Mouse (Mus musculus) heart, postnatal 25 days (tissue): ENCODE results near the gene Lsr. TPM values are rescaled to one million over a fixed set of nuclear protein-coding genes. Genes with fewer than 3 reads are reported as not detected.
"Not testable (repeated sequence)": the region's sequence is repeated elsewhere in the genome, so short reads cannot be mapped to it uniquely, and the experiment has no call there.

Source experiments
- DNase-seq: peaks from one replicate; pipeline ENCODE4 v3.0.0; 2022; ENCODE audit warnings: low spot score
- intact Hi-C: fragments of 180-260 bp; cut with DNase I; formaldehyde crosslinking; loops from one replicate; pipeline ENCODE4 v1.15.1; 2025
- total RNA-seq, 2 experiments: library from RNA; stranded (reverse); gene quantifications; 2 replicates each; pipeline ENCODE4 v1.2.3; 2021

The Lsr gene
- total RNA-seq, 2 experiments from 2014 or later, result 4.3 to 5.6 TPM

DNA sequence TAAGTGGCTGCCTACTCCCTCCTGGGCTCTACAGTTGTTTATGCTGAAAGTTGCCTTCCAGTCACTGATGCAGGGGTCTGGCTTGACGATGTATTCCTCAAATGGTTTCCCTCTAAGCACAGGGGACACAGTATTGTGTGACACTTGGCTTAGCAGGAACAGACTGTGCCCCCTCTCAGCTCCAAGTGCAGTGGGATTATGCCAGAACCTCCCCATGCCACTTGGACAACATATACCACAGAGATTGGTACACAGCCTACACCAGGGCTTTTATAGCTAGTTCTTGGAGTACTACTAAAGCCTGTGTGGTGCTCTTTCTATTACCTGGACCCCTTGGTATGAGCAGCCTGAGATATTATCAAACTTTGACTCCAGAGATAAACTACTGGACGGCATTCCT is 28.6 kb downstream of the Lsr start:
- DNase-seq, intact Hi-C loops: not testable (repeated sequence)

DNA sequence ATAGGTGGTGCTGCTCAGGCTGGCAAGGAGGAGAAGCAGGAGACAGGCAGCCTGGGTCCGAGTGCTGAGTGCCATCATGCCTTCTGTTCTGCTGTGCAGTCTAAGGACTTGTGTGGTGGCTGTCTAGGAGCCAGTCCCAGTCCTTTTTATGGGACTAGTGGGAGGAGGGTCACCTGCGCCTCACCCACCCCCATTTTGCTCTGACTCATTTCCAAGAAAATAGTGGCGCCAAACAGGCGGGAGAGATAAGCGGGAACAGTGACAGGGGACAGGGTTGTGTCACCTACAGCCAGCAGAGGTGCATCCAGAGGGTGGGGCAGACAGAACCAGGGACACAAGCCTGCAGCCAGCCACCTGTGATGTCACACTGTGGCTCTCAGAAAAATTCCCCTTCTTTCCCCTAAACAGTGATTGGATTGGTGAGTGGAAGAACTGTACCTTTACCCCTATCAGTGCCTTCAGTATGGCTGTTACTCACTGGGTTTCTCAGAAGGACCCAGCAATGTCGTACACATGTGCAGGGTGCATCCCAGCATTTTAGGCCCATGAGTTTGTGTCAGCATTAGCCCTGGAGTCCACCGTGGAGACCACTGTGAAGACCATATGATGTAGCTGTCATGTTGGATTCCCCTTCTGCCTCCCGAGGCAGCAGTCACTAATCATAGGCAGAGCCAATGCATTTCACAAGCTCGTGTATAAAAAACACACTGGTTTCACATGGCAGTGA is 29.2 kb downstream of the Lsr start, which contains the start of gene Hamp:
Gene Hamp, minus strand, starts transcription at position 124 of the 727 bp plus-strand sequence.
- DNase-seq, result no peak
- intact Hi-C loops, result no loop called here

DNA sequence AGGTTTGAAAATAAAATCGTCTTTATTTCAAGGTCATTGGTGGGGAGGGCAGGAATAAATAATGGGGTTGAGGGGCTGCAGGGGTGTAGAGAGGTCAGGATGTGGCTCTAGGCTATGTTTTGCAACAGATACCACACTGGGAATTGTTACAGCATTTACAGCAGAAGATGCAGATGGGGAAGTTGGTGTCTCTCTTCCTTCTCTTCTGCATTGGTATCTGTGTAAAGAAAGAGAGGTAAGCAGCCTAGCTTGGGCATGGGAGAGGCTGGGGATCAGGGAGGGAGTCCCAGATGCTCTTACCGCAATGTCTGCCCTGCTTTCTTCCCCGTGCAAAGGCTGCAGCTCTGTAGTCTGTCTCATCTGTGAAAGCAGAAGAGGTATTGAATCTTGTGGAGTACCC is 30.9 kb downstream of the Lsr start:
- intact Hi-C loops, DNase-seq: not testable (repeated sequence)

DNA sequence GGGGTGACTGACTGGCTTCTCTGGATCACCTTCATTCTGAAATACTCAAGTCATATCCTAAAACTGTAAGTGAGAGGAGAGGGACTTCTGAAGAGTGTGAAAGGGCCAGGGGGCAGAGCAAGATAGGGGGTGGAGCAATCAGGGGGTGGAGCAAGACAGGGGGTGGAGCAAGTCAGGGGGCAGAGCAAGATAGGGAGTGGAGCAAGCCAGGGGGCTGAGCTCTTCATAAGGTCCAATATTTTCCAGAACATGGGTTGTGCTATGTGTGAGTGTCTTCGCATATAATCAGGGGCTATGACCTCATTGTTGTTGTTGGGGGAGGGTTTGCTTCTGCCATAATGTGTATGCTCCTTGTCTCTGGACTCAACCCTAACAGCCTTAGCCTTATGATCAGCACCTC is 33.2 kb downstream of the Lsr start:
- DNase-seq, intact Hi-C loops: not testable (repeated sequence)

DNA sequence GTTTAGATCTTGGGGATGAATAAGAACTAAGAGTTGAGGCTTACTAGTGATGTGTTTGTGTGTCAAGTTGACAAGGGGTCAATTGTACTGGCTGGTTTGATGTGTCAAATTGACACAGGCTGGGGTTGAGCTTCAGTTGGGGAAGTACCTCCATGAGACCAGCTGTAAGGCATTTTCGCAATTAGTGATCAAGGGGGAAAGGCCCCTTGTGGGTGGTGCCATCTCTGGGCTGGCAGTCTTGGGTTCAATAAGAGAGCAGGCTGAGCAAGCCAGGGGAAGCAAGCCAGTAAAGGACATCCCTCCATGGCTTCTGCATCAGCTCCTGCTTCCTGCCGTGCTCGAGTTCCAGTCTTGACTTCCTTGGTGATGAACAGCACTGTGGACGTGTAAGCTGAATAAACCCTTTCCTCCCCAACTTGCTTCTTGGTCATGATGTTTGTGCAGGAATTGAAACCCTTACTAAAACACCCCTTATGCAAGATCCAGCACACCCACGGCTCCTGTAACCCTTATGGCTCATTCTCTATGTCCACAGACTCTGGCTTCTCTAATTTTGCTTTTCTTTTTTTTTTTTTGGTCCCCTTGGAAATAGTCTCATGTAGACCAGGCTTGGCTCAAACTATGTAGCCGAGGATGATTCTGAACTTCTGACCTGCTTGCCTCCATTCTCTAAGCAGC is 37.7 kb downstream of the Lsr start:
- intact Hi-C loops, DNase-seq: not testable (repeated sequence)

DNA sequence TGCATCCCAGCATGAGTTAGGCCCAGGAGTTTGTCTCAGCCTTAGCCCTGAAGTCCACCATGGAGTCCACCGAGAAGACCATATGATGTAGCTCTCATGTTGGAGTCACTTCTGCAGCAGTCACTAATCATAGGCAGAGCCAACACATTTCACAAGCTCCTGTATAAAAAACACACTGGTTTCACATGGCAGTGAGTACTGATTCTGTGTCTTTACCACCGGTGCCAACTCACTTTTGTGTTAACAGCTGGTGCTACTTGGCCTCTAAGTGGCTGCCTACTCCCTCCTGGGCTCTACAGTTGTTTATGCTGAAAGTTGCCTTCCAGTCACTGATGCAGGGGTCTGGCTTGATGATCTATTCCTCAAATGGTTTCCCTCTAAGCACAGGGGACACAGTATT is 48.7 kb downstream of the Lsr start, which contains the start of gene Hamp2:
Gene Hamp2, minus strand, starts transcription at position 101 of the 400 bp plus-strand sequence.
- DNase-seq, intact Hi-C loops: not testable (repeated sequence)

DNA sequence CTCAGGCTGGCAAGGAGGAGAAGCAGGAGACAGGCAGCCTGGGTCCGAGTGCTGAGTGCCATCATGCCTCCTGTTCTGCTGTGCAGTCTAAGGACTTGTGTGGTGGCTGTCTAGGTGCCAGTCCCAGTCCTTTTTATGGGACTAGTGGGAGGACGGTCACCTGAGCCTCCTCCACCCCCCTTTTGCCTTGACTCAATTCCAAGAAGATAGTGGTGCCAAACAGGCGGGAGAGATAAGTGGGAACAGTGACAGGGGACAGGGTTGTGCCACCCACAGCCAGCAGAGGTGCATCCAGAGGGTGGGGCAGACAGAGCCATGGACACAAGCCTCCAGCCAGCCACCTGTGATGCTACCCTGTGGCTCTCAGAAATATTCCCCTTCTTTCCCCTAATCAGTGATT is 49.2 kb downstream of the Lsr start:
- DNase-seq, result no peak
- intact Hi-C loops, result no loop called here

DNA sequence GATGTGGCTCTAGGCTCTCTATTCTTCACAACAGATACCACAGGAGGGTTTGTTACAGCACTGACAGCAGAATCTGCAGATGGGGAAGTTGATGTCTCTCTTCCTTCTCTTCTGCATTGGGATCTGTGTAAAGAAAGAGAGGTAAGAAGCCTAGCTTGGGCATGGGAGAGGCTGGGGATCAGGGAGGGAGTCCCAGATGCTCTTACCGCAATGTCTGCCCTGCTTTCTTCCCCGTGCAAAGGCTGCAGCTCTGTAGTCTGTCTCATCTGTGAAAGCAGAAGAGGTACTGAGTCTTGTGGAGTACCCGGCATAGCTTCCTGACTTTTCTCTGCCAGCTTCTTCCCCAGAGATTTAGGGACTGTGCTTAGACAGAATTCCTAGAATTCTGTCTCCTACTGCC is 50.8 kb downstream of the Lsr start:
- intact Hi-C loops, DNase-seq: not testable (repeated sequence)

DNA sequence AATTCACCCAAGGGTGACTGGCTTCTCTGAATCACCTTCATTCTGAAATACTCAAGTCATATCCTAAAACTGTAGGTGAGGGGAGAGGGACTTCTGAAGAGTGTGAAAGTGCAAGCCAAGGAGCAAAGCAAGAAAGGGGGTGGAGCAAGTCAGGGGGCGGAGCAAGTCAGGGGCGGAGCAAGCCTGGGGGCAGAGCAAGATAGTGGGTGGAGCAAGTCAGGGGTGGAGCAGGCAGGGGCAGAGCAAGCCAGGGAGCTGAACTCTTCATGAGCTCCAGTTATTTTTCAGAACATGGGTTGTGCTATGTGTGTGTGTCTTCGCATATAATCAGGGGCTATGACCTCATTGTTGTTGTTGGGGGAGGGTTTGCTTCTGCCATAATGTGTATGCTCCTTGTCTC is 53.0 kb downstream of the Lsr start:
- DNase-seq, result no peak
- intact Hi-C loops, result no loop called here

DNA sequence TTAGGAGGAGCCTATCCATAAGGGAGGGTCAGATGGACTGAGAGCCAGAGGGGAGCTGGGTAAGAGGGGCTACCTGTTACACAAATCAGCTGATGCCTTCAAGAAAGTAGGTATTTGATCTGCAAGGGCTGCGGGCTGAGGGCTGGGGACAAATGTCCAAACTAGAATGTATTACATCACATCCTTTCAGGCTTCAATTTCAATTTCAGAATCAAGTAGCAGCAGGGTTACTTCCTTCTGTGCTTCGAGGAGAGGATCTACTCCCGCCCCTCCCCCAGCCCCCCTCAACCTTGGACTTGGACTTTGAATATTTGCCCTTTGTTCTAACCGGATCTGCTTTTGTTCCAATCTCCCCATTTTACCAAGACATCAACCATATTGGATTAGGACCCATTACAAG is 56.0 kb downstream of the Lsr start:
- intact Hi-C loops, result no loop called here
- DNase-seq, result no peak

DNA sequence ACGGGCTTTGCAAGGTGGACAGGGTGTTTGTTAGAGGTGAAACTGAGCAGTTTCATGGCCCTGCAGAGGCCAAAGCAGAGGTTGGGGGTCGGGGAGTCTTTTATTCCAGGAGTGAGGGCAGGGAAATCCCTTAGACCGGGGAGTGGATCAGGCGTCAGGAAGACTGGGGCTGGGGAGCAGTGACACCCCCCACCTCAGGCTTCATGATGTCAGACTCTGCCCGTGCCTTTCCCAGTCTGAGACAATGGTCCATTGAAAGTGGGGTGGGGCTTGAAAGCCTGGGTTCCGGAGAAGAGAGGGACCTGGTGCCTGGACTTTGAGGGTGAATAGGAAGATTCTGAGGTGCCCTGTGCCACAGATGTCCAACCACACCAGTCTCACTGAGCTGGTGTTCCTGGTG is 56.6 kb downstream of the Lsr start:
- no peak for DNase-seq
- intact Hi-C loops, result no loop called here

DNA sequence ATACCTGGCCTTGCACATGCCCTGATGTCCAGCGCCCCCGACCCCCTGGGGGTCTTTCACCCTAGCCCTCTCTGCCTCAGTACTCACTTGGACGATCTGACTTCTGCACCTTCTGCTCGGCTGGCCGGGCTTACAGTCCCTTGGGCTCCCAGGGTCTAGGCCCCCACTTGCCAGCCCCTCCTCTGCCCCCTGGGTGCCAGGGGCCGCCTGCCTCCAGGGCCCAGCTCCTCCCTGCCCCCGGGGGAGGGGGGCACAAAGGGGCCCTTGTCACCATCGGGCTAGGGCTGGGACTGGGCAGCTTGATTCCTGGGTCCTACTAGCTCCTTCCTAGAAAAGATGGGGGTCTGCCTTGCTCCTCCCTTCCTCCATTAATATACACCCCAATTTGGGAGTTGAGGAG is 58.5 kb downstream of the Lsr start, which contains the start of gene Mag:
Gene Mag, minus strand, starts transcription at position 142 of the 400 bp plus-strand sequence.
- intact Hi-C loops, result no loop called here
- DNase-seq, result no peak

DNA sequence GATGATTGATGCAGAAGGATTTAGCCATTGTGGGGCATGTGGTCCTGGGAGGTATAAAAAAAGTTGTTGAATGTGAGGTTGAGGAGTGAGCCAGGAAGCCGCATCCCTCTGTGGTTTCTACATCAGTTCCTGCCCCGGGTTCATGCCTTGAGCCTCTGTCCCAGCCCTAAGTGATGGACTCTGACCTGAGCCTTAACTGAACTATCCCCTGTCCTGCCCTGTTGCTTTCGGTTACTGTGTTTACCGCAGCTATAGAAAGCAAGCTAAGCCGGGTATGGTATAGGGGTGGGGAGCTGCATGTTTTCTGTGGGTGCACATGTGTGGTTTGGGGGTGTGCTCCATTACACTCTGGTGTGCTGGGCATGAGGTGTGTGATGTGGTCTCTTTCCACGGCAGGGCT is 63.5 kb downstream of the Lsr start:
- intact Hi-C loops, result no loop called here
- DNase-seq, result no peak

DNA sequence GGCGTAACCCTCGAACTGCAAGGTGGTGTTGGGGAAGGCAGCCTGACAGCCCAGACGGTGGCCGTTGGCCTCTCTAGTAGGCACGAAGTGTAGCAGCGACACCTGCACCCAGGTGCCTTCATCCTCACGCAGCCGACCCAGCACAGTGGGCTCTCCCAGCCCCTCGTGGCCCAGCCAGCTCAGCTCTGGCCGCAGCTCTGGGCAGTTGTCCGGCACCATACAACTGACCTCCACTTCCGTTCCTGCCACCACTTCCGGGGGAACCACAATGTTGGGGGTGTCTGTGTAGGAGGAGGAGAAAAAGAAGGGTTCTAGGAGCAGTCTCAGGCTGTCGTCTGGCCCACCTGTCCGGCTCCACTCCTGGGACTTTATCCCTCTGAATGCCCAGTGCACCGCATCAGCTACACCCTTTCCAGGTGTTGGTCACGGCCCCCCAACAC is 64.3 kb downstream of the Lsr start:
- intact Hi-C loops, result no loop called here
- no peak for DNase-seq

DNA sequence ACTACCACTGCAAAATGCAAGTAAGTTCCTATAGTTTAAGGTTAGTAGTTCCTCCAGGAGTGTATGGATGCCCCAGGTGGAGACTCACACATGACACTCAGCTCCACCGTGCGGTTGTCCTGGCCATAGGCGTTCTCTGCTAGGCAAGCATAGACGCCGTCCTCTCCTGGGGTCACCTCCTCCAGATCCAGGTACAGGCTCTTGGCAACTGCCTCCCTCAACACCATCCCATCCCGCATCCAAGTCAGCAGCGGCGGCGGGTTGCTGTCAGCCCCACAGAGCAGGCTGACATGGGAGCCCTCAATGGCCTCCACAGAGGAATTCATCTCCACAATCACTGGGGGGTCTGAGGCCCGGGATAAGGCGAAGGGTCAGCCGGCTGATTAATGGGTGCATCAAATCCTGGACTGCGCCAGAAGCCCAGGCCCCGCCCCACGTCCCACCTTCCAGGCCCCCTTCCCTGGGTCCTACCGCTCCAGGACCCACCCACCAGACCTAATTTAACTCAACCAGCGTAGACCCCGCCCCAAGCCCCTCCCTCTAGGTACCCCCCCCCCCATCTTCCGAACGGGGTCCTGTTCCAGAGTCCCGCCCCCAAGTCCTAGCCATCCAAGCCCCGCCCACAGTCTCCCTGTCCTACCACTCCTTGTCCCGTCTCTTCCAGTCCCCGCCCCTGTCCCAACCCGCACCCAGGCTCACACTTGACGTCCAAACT is 64.8 kb downstream of the Lsr start:
- intact Hi-C loops, result no loop called here
- no peak for DNase-seq

Other genes starting within 250 kb of the Lsr start
- gene Tmem147, start 243.9 kb downstream of the Lsr start, total RNA-seq, result 100 to 1,000 TPM; 269 to 278 TPM
- not detected for gene Gapdhs, start 229.8 kb downstream of the Lsr start, total RNA-seq
- 1 to 10 TPM; 2.3 to 5.5 TPM for gene Sbsn, start 222.0 kb downstream of the Lsr start, total RNA-seq
- 1 to 10 TPM; 3.6 to 6.6 TPM for gene Dmkn, start 209.7 kb downstream of the Lsr start, total RNA-seq
- not detected for gene Krtdap, start 185.6 kb downstream of the Lsr start, total RNA-seq
- under 1 TPM in 1 of 2 experiments, not detected in 1; 0.22 TPM for gene Ffar2, start 149.7 kb downstream of the Lsr start, total RNA-seq
- not detected for gene Ffar3, start 117.3 kb downstream of the Lsr start, total RNA-seq
- not detected for gene Ffar1, start 111.9 kb downstream of the Lsr start, total RNA-seq
- gene Cd22, start 93.1 kb downstream of the Lsr start, total RNA-seq, result 1 to 10 TPM in 1 of 2 experiments, under 1 TPM in 1; 0.78 to 1.4 TPM
- under 1 TPM in 1 of 2 experiments, not detected in 1; 0.36 TPM for gene Mag, start 58.6 kb downstream of the Lsr start, total RNA-seq
- 1 to 10 TPM; 6.5 to 9.5 TPM for gene Hamp2, start 48.8 kb downstream of the Lsr start, total RNA-seq
- gene Hamp, start 29.4 kb downstream of the Lsr start, total RNA-seq, result 10 to 100 TPM; 16.8 to 34.4 TPM
- 100 to 1,000 TPM; 103 to 121 TPM for gene Usf2, start 16.7 kb downstream of the Lsr start, total RNA-seq
- gene Fam187b, start 326 bp upstream of the Lsr start, total RNA-seq, result under 1 TPM in 1 of 2 experiments, not detected in 1; 0.29 TPM
- 10 to 100 TPM; 26.1 to 31.0 TPM for gene Fxyd5, start 69.0 kb upstream of the Lsr start, total RNA-seq
- 1 to 10 TPM in 1 of 2 experiments, under 1 TPM in 1; 0.70 to 1.3 TPM for gene Fxyd7, start 78.0 kb upstream of the Lsr start, total RNA-seq
- gene Fxyd1, start 83.7 kb upstream of the Lsr start, total RNA-seq, result 100 to 1,000 TPM; 861 to 862 TPM
- gene Lgi4, start 85.9 kb upstream of the Lsr start, total RNA-seq, result 1 to 10 TPM; 2.6 to 4.8 TPM
- gene Fxyd3, start 103.2 kb upstream of the Lsr start, total RNA-seq, result 1 to 10 TPM; 3.1 to 3.8 TPM
- gene Hpn, start 141.8 kb upstream of the Lsr start, total RNA-seq, result 1 to 10 TPM; 2.1 to 3.4 TPM
- 10 to 100 TPM; 21.2 to 21.8 TPM for gene Scn1b, start 153.5 kb upstream of the Lsr start, total RNA-seq
- gene Gramd1a, start 182.4 kb upstream of the Lsr start, total RNA-seq, result 10 to 100 TPM; 25.7 to 30.0 TPM